Mouse (Mus musculus) myocyte (in vitro differentiated cells): Measurements from ENCODE around the gene 4930556J24Rik.

ENCODE experiments used
- CEBPB ChIP-seq: IDR thresholded peaks from 2 replicates; pipeline ENCODE4 v1.6.1; 2011; ENCODE audit warnings: mild to moderate bottlenecking, moderate library complexity; ENCODE audit not compliant: poor library complexity, insufficient read depth, severe bottlenecking
- E2F4 ChIP-seq: IDR thresholded peaks from one replicate; pipeline ENCODE4 v1.6.1; 2011; ENCODE audit warnings: mild to moderate bottlenecking, control low read depth, moderate library complexity; ENCODE audit not compliant: insufficient read depth
- MYOD1 ChIP-seq, 3 experiments: IDR thresholded peaks; one replicate each; pipeline ENCODE4 v1.6.1; 2011; ENCODE audit warnings: control low read depth in 2 of 3, low read depth in 2 of 3, mild to moderate bottlenecking in 2 of 3, moderate library complexity in 1 of 3; ENCODE audit not compliant: insufficient read length in 2 of 3, control insufficient read depth in 1 of 3
- POLR2A ChIP-seq: IDR thresholded peaks from one replicate; pipeline ENCODE4 v1.6.1; 2011; ENCODE audit warnings: low read depth, mild to moderate bottlenecking, control low read depth, moderate library complexity; ENCODE audit not compliant: insufficient read length
- REST ChIP-seq: IDR thresholded peaks from one replicate; pipeline ENCODE4 v1.6.1; 2011; ENCODE audit warnings: mild to moderate bottlenecking, control low read depth, moderate library complexity; ENCODE audit not compliant: insufficient read depth, insufficient read length
- SRF ChIP-seq: IDR thresholded peaks from one replicate; pipeline ENCODE4 v1.6.1; 2011; ENCODE audit warnings: low read depth; ENCODE audit not compliant: control insufficient read depth, insufficient read length
- TCF12 ChIP-seq: IDR thresholded peaks from one replicate; pipeline ENCODE4 v1.6.1; 2011; ENCODE audit warnings: mild to moderate bottlenecking, control low read depth; ENCODE audit not compliant: poor library complexity, insufficient read depth, severe bottlenecking
- USF1 ChIP-seq: IDR thresholded peaks from one replicate; pipeline ENCODE4 v1.6.1; 2011; ENCODE audit warnings: low read depth, mild to moderate bottlenecking, control low read depth, moderate library complexity

- TF ChIP-seq CEBPB = no peak
- no peak for TF ChIP-seq POLR2A
- TF ChIP-seq E2F4 = no peak
- TF ChIP-seq MYOD1 (IDR thresholded peaks at IDR 0.05; ENCODE audit: control insufficient read depth in 1 of 3, insufficient read length in 2 of 3, low read depth in 2 of 3) = no peak
- TF ChIP-seq REST = no peak
- no peak for TF ChIP-seq USF1
- TF ChIP-seq TCF12 = no peak
- TF ChIP-seq SRF = no peak
Measured at GRCm38 (mm10) chr11:3976678-3977077, at the start of gene 4930556J24Rik.
